Mouse (Mus musculus): ENCODE data around the gene Hnf1b.

- TF ChIP-seq CTCF (conservative IDR thresholded peaks at IDR 0.05; ENCODE audit: low read length) = no peak
- TF ChIP-seq POU5F1 (IDR thresholded peaks at IDR 0.05; ENCODE audit: borderline replicate concordance, low read length) = no peak
- no peak for TF ChIP-seq NANOG (IDR thresholded peaks at IDR 0.05; ENCODE audit: borderline replicate concordance, low read length)
Measured at GRCm38 (mm10) chr11:83833517-83833916, 16.3 kb upstream of the Hnf1b start.

Data from E14TG2a.4 (cell line).